Mouse (Mus musculus): ENCODE results near the gene Tdrd9.

Tdrd9 gene

GRCm38 (mm10) chr12:112107685-112108084, 136.3 kb downstream of the Tdrd9 start:
- no peak for DNase-seq (ENCODE audit: low read depth)

- no peak for DNase-seq (ENCODE audit: low read depth)
Observed at GRCm38 (mm10) chr12:112108696-112109445, 137.5 kb downstream of the Tdrd9 start.

- no peak for DNase-seq (ENCODE audit: low read depth)
Observed at GRCm38 (mm10) chr12:112109701-112110100, 138.3 kb downstream of the Tdrd9 start.

- no peak for DNase-seq (ENCODE audit: low read depth)
Observed at GRCm38 (mm10) chr12:112111323-112111722, 140.0 kb downstream of the Tdrd9 start.

- no peak for DNase-seq (ENCODE audit: low read depth)
Observed at GRCm38 (mm10) chr12:112112235-112112634, 140.9 kb downstream of the Tdrd9 start.

GRCm38 (mm10) chr12:112112686-112113396, 141.5 kb downstream of the Tdrd9 start:
- DNase-seq (ENCODE audit: low read depth), result no peak

GRCm38 (mm10) chr12:112113710-112114109, 142.4 kb downstream of the Tdrd9 start:
- DNase-seq (ENCODE audit: low read depth), result peak; percentile 68

GRCm38 (mm10) chr12:112117006-112117405, 145.6 kb downstream of the Tdrd9 start:
- DNase-seq (ENCODE audit: low read depth), result no peak

- no peak for DNase-seq (ENCODE audit: low read depth)
Observed at GRCm38 (mm10) chr12:112117649-112118048, 146.3 kb downstream of the Tdrd9 start.
